Mouse (Mus musculus) spleen, adult 2 months (tissue): Measurements from ENCODE around the gene Scamp3. TPM values are rescaled to one million over a fixed set of nuclear protein-coding genes. Genes with fewer than 3 reads are reported as not detected.

Experiments
- DNase-seq, 2 experiments: peaks; one replicate each; pipeline versions ENCODE4 v3.0.0 to v3.0.0-alpha.2; 2012 to 2021; ENCODE audit warnings: low spot score in 2 of 2, low read depth in 1 of 2
- H3K27ac ChIP-seq: fragments of 200-500 bp; 2 replicates; pipeline ENCODE4 v1.5.1; 2012; ENCODE audit warnings: low read length, inconsistent platforms; ENCODE audit not compliant: insufficient read depth
- H3K27me3 ChIP-seq: fragments of 200-500 bp; 2 replicates; pipeline ENCODE4 v1.6.1; 2012; ENCODE audit warnings: mild to moderate bottlenecking, moderate library complexity, low read length, inconsistent platforms; ENCODE audit not compliant: control insufficient read depth, insufficient read depth
- H3K36me3 ChIP-seq: fragments of 200-500 bp; 2 replicates; pipeline ENCODE4 v1.6.1; 2012; ENCODE audit warnings: mild to moderate bottlenecking, low read length, inconsistent platforms; ENCODE audit not compliant: control insufficient read depth, insufficient read depth
- H3K4me1 ChIP-seq: fragments of 200-500 bp; 2 replicates; pipeline ENCODE4 v1.6.1; 2011; ENCODE audit warnings: inconsistent platforms; ENCODE audit not compliant: control insufficient read depth, insufficient read depth, insufficient read length
- H3K4me3 ChIP-seq: fragments of 200-500 bp; 2 replicates; pipeline ENCODE4 v1.5.1; 2011; ENCODE audit warnings: mild to moderate bottlenecking, inconsistent platforms; ENCODE audit not compliant: insufficient read depth, insufficient read length; ENCODE audit errors: extremely low read depth
- CTCF ChIP-seq: fragments of 200-500 bp; IDR thresholded peaks from 2 replicates; pipeline ENCODE4 v1.5.1; 2011; ENCODE audit warnings: mild to moderate bottlenecking, inconsistent platforms; ENCODE audit not compliant: insufficient read depth, insufficient read length, insufficient replicate concordance; ENCODE audit errors: extremely low read depth
- POLR2A ChIP-seq: fragments of 200-500 bp; IDR thresholded peaks from 2 replicates; pipeline ENCODE4 v1.6.1; 2011; ENCODE audit warnings: low read depth, low read length, inconsistent platforms
- WGBS: fragments of 180-500 bp; shearing (Covaris S2); methylation state at CpG from one replicate; pipeline ENCODE4 v1.1.7; 2018; 5-methylcytosine and 5-hydroxymethylcytosine counted together
- polyA plus RNA-seq: library from polyadenylated mRNA; depleted of rRNA; stranded (reverse); fragments of >200 nt; gene quantifications from 2 replicates; pipeline ENCODE4 v1.2.3, GENCODE M21; 2012; rRNA removed

Scamp3 gene
- 120 and 134 TPM in 2 replicates for polyA plus RNA-seq

GRCm38 (mm10) chr3:89177242-89178106 is at the start of gene Scamp3:
Scamp3 (plus strand) TSS chr3:89177473.
- WGBS, result under 1% methylated on average over 43 of the region's 43 CpGs
- DNase-seq, result peak; percentile 75 to 93

GRCm38 (mm10) chr3:89129908-89130307 is 47.4 kb upstream of the Scamp3 start:
- no peak for DNase-seq
- no peak for TF ChIP-seq CTCF
- TF ChIP-seq POLR2A, result no peak
- WGBS, result 92% methylated on average over 3 of the region's 3 CpGs
- no peaks in the 10 kb centered on the region for H3K27me3 ChIP-seq
- H3K4me1 ChIP-seq, result no peaks in the 10 kb centered on the region
- H3K4me3 ChIP-seq, result no peak overlapping the region
- no peaks in the 10 kb centered on the region for H3K36me3 ChIP-seq
- no peak overlapping the region for H3K27ac ChIP-seq

More at GRCm38 (mm10) chr3:89177242-89178106, at the start of gene Scamp3:
- Histone ChIP-seq H3K27ac (peak within 1 kb of the TSS; percentile 66), H3K27me3 (no peaks in the 10 kb centered on the region), H3K4me1 (peaks cover 3% of the 10 kb centered on the region; the same call in 1 of the 2 replicates), H3K36me3 (peaks cover 44% of the 10 kb centered on the region), H3K4me3 (peak within 1 kb of the TSS; percentile 73)
- peak; percentile 64; the same call in 1 of the 2 replicates for TF ChIP-seq POLR2A
- no peak for TF ChIP-seq CTCF

- H3K27me3 ChIP-seq, result no peaks in the 10 kb centered on the region
- no peaks in the 10 kb centered on the region for H3K4me1 ChIP-seq
- H3K4me3 ChIP-seq, result no peak overlapping the region
- H3K27ac ChIP-seq, result no peak overlapping the region
- no peak for DNase-seq
- TF ChIP-seq CTCF (no peak), POLR2A (no peak)
- WGBS, result 57% methylated on average over 4 of the region's 4 CpGs
- H3K36me3 ChIP-seq, result no peaks in the 10 kb centered on the region
Measured at GRCm38 (mm10) chr3:89131816-89132215, 45.5 kb upstream of the Scamp3 start.

- H3K4me3 ChIP-seq, result no peak overlapping the region
- WGBS, result 20% methylated on average over 30 of the region's 30 CpGs
- no peaks in the 10 kb centered on the region for H3K36me3 ChIP-seq
- no peak overlapping the region for H3K27ac ChIP-seq
- TF ChIP-seq CTCF (peak; percentile 10; the same call in 1 of the 2 replicates), POLR2A (no peak)
- H3K4me1 ChIP-seq, result no peaks in the 10 kb centered on the region
- no peak for DNase-seq
- no peaks in the 10 kb centered on the region for H3K27me3 ChIP-seq
Measured at GRCm38 (mm10) chr3:89132285-89133062, 44.8 kb upstream of the Scamp3 start.

- Histone ChIP-seq H3K27me3 (no peaks in the 10 kb centered on the region), H3K4me3 (no peak overlapping the region), H3K36me3 (no peaks in the 10 kb centered on the region), H3K27ac (no peak overlapping the region), H3K4me1 (no peaks in the 10 kb centered on the region)
- TF ChIP-seq CTCF (no peak), POLR2A (no peak)
- DNase-seq, result no peak
- 81% methylated on average over 7 of the region's 7 CpGs for WGBS
Measured at GRCm38 (mm10) chr3:89133063-89133450, 44.2 kb upstream of the Scamp3 start.

- 65% methylated on average over 1 of the region's 1 CpGs for WGBS
- no peak for DNase-seq
- TF ChIP-seq POLR2A, result no peak
- TF ChIP-seq CTCF, result no peak
- H3K4me3 ChIP-seq, result no peak overlapping the region
- H3K36me3 ChIP-seq, result no peaks in the 10 kb centered on the region
- H3K27ac ChIP-seq, result no peak overlapping the region
- H3K27me3 ChIP-seq, result no peaks in the 10 kb centered on the region
- H3K4me1 ChIP-seq, result no peaks in the 10 kb centered on the region
Measured at GRCm38 (mm10) chr3:89133752-89134151, 43.5 kb upstream of the Scamp3 start.
